Mouse (Mus musculus) adrenal gland, postnatal 14 days (tissue): ENCODE results near the gene Acot3. TPM values are rescaled to one million over a fixed set of nuclear protein-coding genes. Genes with fewer than 3 reads are reported as not detected.

Experiments used
- DNase-seq: peaks from one replicate; pipeline ENCODE4 v3.0.0; 2021; ENCODE audit warnings: mixed read lengths
- total RNA-seq: library from RNA; stranded (reverse); gene quantifications from 2 replicates; pipeline ENCODE4 v1.2.3, GENCODE M21; 2021

Gene Acot3
- total RNA-seq, 1 experiment from 2014 or later, result 0.33 TPM

DNA sequence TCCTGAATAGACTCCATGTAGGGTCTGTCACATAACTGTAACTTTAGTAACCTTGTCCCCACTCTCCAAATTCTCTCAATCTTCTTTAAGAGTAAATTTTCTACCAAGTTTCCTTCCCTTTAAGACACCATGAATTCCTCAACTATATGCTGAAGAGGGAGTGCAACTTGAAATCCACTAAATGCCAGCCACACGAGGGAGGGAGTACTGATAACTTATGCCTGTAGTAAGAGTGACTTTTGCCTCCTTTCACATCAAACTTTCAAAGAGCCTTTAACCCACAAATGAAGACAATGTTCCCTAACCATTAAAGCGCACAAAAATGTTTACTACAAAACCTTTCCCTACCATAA lies 49.5 kb downstream of the Acot3 start:
- DNase-seq, result no peak

DNA sequence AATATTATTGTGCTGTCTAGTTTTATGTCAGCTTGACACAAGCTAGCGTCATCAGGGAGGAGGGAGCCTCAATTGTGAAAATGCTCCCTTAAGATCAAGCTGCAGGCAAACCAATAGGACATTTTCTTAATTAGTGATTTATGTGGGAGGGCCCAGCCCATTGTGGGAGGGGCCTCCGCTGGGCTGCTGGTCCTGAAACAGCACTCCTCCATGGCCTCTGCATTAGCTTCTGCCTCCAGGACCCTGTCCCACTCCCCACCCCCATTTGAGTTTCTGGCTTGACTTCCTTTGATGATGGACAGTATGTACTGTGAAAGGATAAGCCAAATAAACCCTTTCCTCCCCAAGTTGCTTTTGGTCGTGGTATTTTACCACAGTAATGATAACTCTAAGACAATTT lies 55.1 kb downstream of the Acot3 start:
- no peak for DNase-seq

DNA sequence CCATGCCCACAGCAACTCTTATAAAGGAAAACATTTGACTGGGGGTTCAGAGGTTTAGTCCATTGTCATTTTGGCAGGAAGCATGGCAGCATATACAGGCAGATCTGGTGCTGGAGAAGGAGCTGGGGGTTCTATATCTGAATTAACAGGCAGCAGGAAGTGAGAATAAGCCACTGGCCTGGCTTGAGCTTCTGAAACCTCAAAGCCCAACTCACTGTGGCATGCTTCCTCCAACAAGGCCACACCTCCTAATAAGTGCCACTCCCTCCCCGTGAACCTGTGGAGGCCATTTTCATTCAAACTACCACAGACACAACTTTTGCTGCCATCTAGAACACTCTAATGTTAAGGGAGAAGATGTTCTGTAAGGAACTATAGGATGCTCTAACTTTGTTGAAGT lies 55.7 kb downstream of the Acot3 start:
- DNase-seq, result no peak

DNA sequence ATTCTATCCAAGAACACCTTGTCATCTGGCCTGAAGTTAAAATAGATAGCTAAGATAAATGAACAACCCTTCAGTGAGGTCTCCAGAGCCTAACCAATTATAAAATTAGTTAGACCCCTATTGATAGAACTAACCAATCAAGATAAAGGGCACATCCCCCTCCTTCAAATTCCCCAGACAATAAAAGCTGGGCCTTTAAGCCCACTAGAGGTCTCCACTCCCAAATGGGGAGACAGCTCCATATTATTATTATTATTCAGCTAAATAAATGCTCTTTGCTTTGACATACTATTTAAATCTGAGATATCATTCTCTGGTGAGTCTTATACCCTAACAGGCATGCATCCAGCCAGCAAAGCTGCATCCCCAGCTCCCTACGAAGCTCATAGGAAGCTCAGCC lies 58.0 kb downstream of the Acot3 start:
- no peak for DNase-seq

Other genes starting within 250 kb of the Acot3 start
- 40.7 and 47.3 TPM in 2 replicates for gene Numb, start 130.2 kb upstream of the Acot3 start, total RNA-seq
- gene Riox1, start 101.5 kb upstream of the Acot3 start, total RNA-seq, result 13.8 and 15.0 TPM in 2 replicates
- not detected in 2 replicates for gene Heatr4, start 67.3 kb upstream of the Acot3 start, total RNA-seq
- gene Acot2, start 64.3 kb upstream of the Acot3 start, total RNA-seq, result 31.7 and 39.1 TPM in 2 replicates
- gene Acot1, start 42.7 kb upstream of the Acot3 start, total RNA-seq, result 8.0 and 20.7 TPM in 2 replicates
- 3.0 and 3.3 TPM in 2 replicates for gene Acot4, start 13.8 kb upstream of the Acot3 start, total RNA-seq
- gene Gm49366, start 13.2 kb upstream of the Acot3 start, total RNA-seq, result not detected in 2 replicates
- 0.56 and 0.83 TPM in 2 replicates for gene Acot5, start 17.2 kb downstream of the Acot3 start, total RNA-seq
- gene Acot6, start 48.5 kb downstream of the Acot3 start, total RNA-seq, result 4.7 and 5.5 TPM in 2 replicates
- gene Dnal1, start 62.2 kb downstream of the Acot3 start, total RNA-seq, result 17.3 and 17.7 TPM in 2 replicates
- gene Pnma1, start 96.3 kb downstream of the Acot3 start, total RNA-seq, result 0.30 and 0.44 TPM in 2 replicates
- gene Elmsan1, start 166.7 kb downstream of the Acot3 start, total RNA-seq, result 18.7 and 25.7 TPM in 2 replicates
- 132 and 143 TPM in 2 replicates for gene Ptgr2, start 233.1 kb downstream of the Acot3 start, total RNA-seq